Mouse (Mus musculus) small intestine, adult 2 months (tissue): Measurements from ENCODE around the gene Eva1b. TPM values are rescaled to one million over a fixed set of nuclear protein-coding genes. Genes with fewer than 3 reads are reported as not detected.

Experiments
- H3K27ac ChIP-seq: fragments of 200-500 bp; 2 replicates; pipeline ENCODE4 v1.5.1; 2012; ENCODE audit warnings: low read depth, low read length, control low read depth, inconsistent platforms; ENCODE audit not compliant: insufficient read depth
- H3K27me3 ChIP-seq: fragments of 200-500 bp; 2 replicates; pipeline ENCODE4 v1.6.1; 2012; ENCODE audit warnings: mild to moderate bottlenecking, moderate library complexity, low read length, inconsistent platforms; ENCODE audit not compliant: control insufficient read depth, insufficient read depth
- H3K36me3 ChIP-seq: fragments of 200-500 bp; 2 replicates; pipeline ENCODE4 v1.6.1; 2012; ENCODE audit warnings: mild to moderate bottlenecking, low read length, control low read depth, inconsistent platforms; ENCODE audit not compliant: control insufficient read depth, insufficient read depth
- H3K4me1 ChIP-seq: fragments of 200-500 bp; 2 replicates; pipeline ENCODE4 v1.6.1; 2012; ENCODE audit warnings: low read length, inconsistent platforms, mixed read lengths; ENCODE audit not compliant: control insufficient read depth, insufficient read depth, insufficient read length
- H3K4me3 ChIP-seq: fragments of 200-500 bp; 2 replicates; pipeline ENCODE4 v1.5.1; 2012; ENCODE audit warnings: low read depth, mild to moderate bottlenecking, control low read depth, inconsistent platforms, low read length, moderate library complexity
- CTCF ChIP-seq: fragments of 200-500 bp; IDR thresholded peaks from 2 replicates; pipeline ENCODE4 v1.5.1; 2012; ENCODE audit warnings: low read depth, mild to moderate bottlenecking, control low read depth, inconsistent platforms, low read length, moderate library complexity, mixed read lengths; ENCODE audit not compliant: insufficient replicate concordance, insufficient read length; ENCODE audit errors: extremely low read depth
- POLR2A ChIP-seq: fragments of 200-500 bp; IDR thresholded peaks from 2 replicates; pipeline ENCODE4 v1.6.1; 2012; ENCODE audit warnings: low read depth, mild to moderate bottlenecking, control low read depth, inconsistent platforms, low read length, moderate library complexity
- WGBS: fragments of 180-500 bp; shearing (Covaris S2); methylation state at CpG from one replicate; pipeline ENCODE4 v1.1.7; 2018; 5-methylcytosine and 5-hydroxymethylcytosine counted together
- polyA plus RNA-seq: library from polyadenylated mRNA; depleted of rRNA; stranded (reverse); fragments of >200 nt; gene quantifications from 2 replicates; pipeline ENCODE4 v1.2.3, GENCODE M21; 2012; rRNA removed

Gene Eva1b
- polyA plus RNA-seq, 1 experiment = 54.3 TPM

GRCm38 (mm10) chr4:126181170-126181957, 33.8 kb downstream of the Eva1b start:
- Histone ChIP-seq H3K27me3 (no peaks in the 10 kb centered on the region), H3K4me1 (peaks cover 4% of the 10 kb centered on the region; the same call in 1 of the 2 replicates), H3K4me3 (no peak overlapping the region), H3K36me3 (peaks cover 50% of the 10 kb centered on the region), H3K27ac (no peak overlapping the region)
- WGBS = 40% methylated on average over 7 of the region's 7 CpGs
- TF ChIP-seq CTCF = peak; percentile 77; the same call in 1 of the 2 replicates
- no peak for TF ChIP-seq POLR2A

- peaks cover 44% of the 10 kb centered on the region for H3K36me3 ChIP-seq
- H3K27me3 ChIP-seq = no peaks in the 10 kb centered on the region
- 80% methylated on average over 5 of the region's 5 CpGs for WGBS
- no peak for TF ChIP-seq POLR2A
- TF ChIP-seq CTCF = no peak
- H3K4me1 ChIP-seq = peaks cover 4% of the 10 kb centered on the region; the same call in 1 of the 2 replicates
- H3K27ac ChIP-seq = no peak overlapping the region
- H3K4me3 ChIP-seq = no peak overlapping the region
Observed at GRCm38 (mm10) chr4:126183034-126183433, 35.5 kb downstream of the Eva1b start.

GRCm38 (mm10) chr4:126187096-126187495, 39.6 kb downstream of the Eva1b start:
- H3K4me3 ChIP-seq = no peak overlapping the region
- WGBS = 72% methylated on average over 3 of the region's 3 CpGs
- H3K36me3 ChIP-seq = peaks cover 34% of the 10 kb centered on the region
- H3K27ac ChIP-seq = no peak overlapping the region
- H3K4me1 ChIP-seq = no peaks in the 10 kb centered on the region
- TF ChIP-seq POLR2A = no peak
- TF ChIP-seq CTCF = no peak
- no peaks in the 10 kb centered on the region for H3K27me3 ChIP-seq

- Histone ChIP-seq H3K4me1 (no peaks in the 10 kb centered on the region), H3K27me3 (no peaks in the 10 kb centered on the region), H3K27ac (no peak overlapping the region), H3K4me3 (no peak overlapping the region), H3K36me3 (peaks cover 36% of the 10 kb centered on the region)
- 84% methylated on average over 2 of the region's 2 CpGs for WGBS
- TF ChIP-seq CTCF = no peak
- TF ChIP-seq POLR2A = no peak
Observed at GRCm38 (mm10) chr4:126190636-126191035, 43.1 kb downstream of the Eva1b start.

- H3K27me3 ChIP-seq = no peaks in the 10 kb centered on the region
- TF ChIP-seq CTCF = no peak
- TF ChIP-seq POLR2A = no peak
- no peak overlapping the region for H3K27ac ChIP-seq
- peaks cover 2% of the 10 kb centered on the region; the same call in 1 of the 2 replicates for H3K4me1 ChIP-seq
- peaks cover 23% of the 10 kb centered on the region for H3K36me3 ChIP-seq
- no peak overlapping the region for H3K4me3 ChIP-seq
Observed at GRCm38 (mm10) chr4:126194216-126194615, 46.7 kb downstream of the Eva1b start.

GRCm38 (mm10) chr4:126194916-126195315, 47.4 kb downstream of the Eva1b start:
- Histone ChIP-seq H3K27me3 (no peaks in the 10 kb centered on the region), H3K4me3 (no peak overlapping the region), H3K4me1 (peaks cover 4% of the 10 kb centered on the region; the same call in 1 of the 2 replicates), H3K27ac (no peak overlapping the region), H3K36me3 (peaks cover 20% of the 10 kb centered on the region)
- WGBS = 76% methylated on average over 4 of the region's 4 CpGs
- TF ChIP-seq CTCF (no peak), POLR2A (no peak)

- H3K27ac ChIP-seq = no peak overlapping the region
- 40% methylated on average over 3 of the region's 3 CpGs for WGBS
- TF ChIP-seq POLR2A = no peak
- no peak for TF ChIP-seq CTCF
- peaks cover 8% of the 10 kb centered on the region; the same call in 1 of the 2 replicates for H3K4me1 ChIP-seq
- peaks cover 12% of the 10 kb centered on the region for H3K36me3 ChIP-seq
- H3K4me3 ChIP-seq = no peak overlapping the region
- no peaks in the 10 kb centered on the region for H3K27me3 ChIP-seq
Observed at GRCm38 (mm10) chr4:126197485-126197884, 49.9 kb downstream of the Eva1b start.

Other genes starting within 250 kb of the Eva1b start
- gene Csf3r, start 123.2 kb upstream of the Eva1b start, polyA plus RNA-seq = 2.1 and 2.3 TPM in 2 replicates
- gene Mrps15, start 100.8 kb upstream of the Eva1b start, polyA plus RNA-seq = 130 and 204 TPM in 2 replicates
- gene Oscp1, start 89.2 kb upstream of the Eva1b start, polyA plus RNA-seq = 0.37 and 1.6 TPM in 2 replicates
- 10.7 and 13.3 TPM in 2 replicates for gene Lsm10, start 51.1 kb upstream of the Eva1b start, polyA plus RNA-seq
- 14.5 and 24.0 TPM in 2 replicates for gene Stk40, start 43.8 kb upstream of the Eva1b start, polyA plus RNA-seq
- 5.2 and 6.5 TPM in 2 replicates for gene Sh3d21, start 15.7 kb downstream of the Eva1b start, polyA plus RNA-seq
- gene Thrap3, start 55.0 kb downstream of the Eva1b start, polyA plus RNA-seq = 10.0 and 22.1 TPM in 2 replicates
- 40.2 and 47.3 TPM in 2 replicates for gene Map7d1, start 108.6 kb downstream of the Eva1b start, polyA plus RNA-seq
- gene Trappc3, start 114.6 kb downstream of the Eva1b start, polyA plus RNA-seq = 12.6 and 21.4 TPM in 2 replicates
- gene Col8a2, start 139.0 kb downstream of the Eva1b start, polyA plus RNA-seq = 0.55 and 0.77 TPM in 2 replicates
- 25.3 and 33.9 TPM in 2 replicates for gene Adprhl2, start 174.0 kb downstream of the Eva1b start, polyA plus RNA-seq
- gene Tekt2, start 177.9 kb downstream of the Eva1b start, polyA plus RNA-seq = 0.38 and 1.0 TPM in 2 replicates